27 mouse cellular contexts compared by ENCODE assay signal in genomic region chr7:69645449-69645848, GRCm38 (mm10).
DNase-seq lines count a peak whose midpoint lies in the region; ATAC-seq and TF ChIP-seq lines count a peak whose summit lies in the region.
"Had no signal": no experiment of that assay in that cellular context is flagged by ENCODE, and none has a peak within 500 bp of the region (broad histone marks: within the 10 kb centered on the region; RNA-seq: fewer than 3 reads in every experiment).

No protein-coding gene starts in this region.

- WGBS in kidney, adult 2 months = 48% methylated on average over 6 of the region's 6 CpGs
- 19% methylated on average over 6 of the region's 6 CpGs for WGBS in midbrain, embryonic 13.5 days
- WGBS in midbrain, embryonic 14.5 days = 11% methylated on average over 6 of the region's 6 CpGs
- WGBS in embryonic facial prominence, embryonic 10.5 days = 54% methylated on average over 6 of the region's 6 CpGs
- WGBS in limb, embryonic 10.5 days = 80% methylated on average over 6 of the region's 6 CpGs
- WGBS in forebrain, postnatal 0 days = 58% methylated on average over 6 of the region's 6 CpGs

- peaks cover 2% of the 10 kb centered on the region; the same call in 1 of the 2 replicates for H3K4me1 ChIP-seq in kidney, adult 2 months (ENCODE audit: control insufficient read depth, insufficient read depth, low read length)
- H3K4me1 ChIP-seq in midbrain, embryonic 13.5 days (replicated peaks) = 0 out of 2 replicates have a peak, but pooled peaks cover 6% of the 10 kb centered on the region
- H3K4me1 ChIP-seq in midbrain, embryonic 14.5 days (ENCODE audit: control insufficient read depth, insufficient read depth, low read length) = peaks cover 12% of the 10 kb centered on the region
- peaks cover 6% of the 10 kb centered on the region for H3K4me1 ChIP-seq in embryonic facial prominence, embryonic 10.5 days
- H3K4me1 ChIP-seq in limb, embryonic 10.5 days = no peaks in the 10 kb centered on the region
- H3K4me1 ChIP-seq in forebrain, postnatal 0 days (ENCODE audit: insufficient read depth) = no peaks in the 10 kb centered on the region
- H3K4me1 ChIP-seq: embryonic facial prominence, embryonic 13.5 days; heart, embryonic 10.5 days; heart, embryonic 15.5 days; hindbrain, embryonic 13.5 days had no signal

- TF ChIP-seq POLR2A in kidney, adult 2 months (IDR thresholded peaks at IDR 0.05; ENCODE audit: low read depth, low read length) = no peak

- no peak overlapping the region for H3K27ac ChIP-seq in kidney, adult 2 months (ENCODE audit: insufficient read depth, low read depth, low read length)
- no peak overlapping the region for H3K27ac ChIP-seq in midbrain, embryonic 13.5 days
- no peak overlapping the region for H3K27ac ChIP-seq in midbrain, embryonic 14.5 days (replicated peaks; ENCODE audit: low read depth, low read length)
- no peak overlapping the region for H3K27ac ChIP-seq in embryonic facial prominence, embryonic 10.5 days (replicated peaks)
- no peak overlapping the region for H3K27ac ChIP-seq in limb, embryonic 10.5 days
- no peak overlapping the region for H3K27ac ChIP-seq in forebrain, postnatal 0 days (ENCODE audit: low read depth, low read length)
- H3K27ac ChIP-seq: embryonic facial prominence, embryonic 13.5 days; forebrain, embryonic 10.5 days; heart, embryonic 10.5 days; heart, embryonic 15.5 days; hindbrain, embryonic 13.5 days; liver, embryonic 14.5 days; macrophage had no signal

- no peaks in the 10 kb centered on the region for H3K9me3 ChIP-seq in midbrain, embryonic 13.5 days
- no peaks in the 10 kb centered on the region for H3K9me3 ChIP-seq in midbrain, embryonic 14.5 days (ENCODE audit: control insufficient read depth, low read length)
- no peaks in the 10 kb centered on the region for H3K9me3 ChIP-seq in embryonic facial prominence, embryonic 10.5 days
- no peaks in the 10 kb centered on the region for H3K9me3 ChIP-seq in limb, embryonic 10.5 days (replicated peaks)
- H3K9me3 ChIP-seq in forebrain, postnatal 0 days (ENCODE audit: low read length) = no peaks in the 10 kb centered on the region
- H3K9me3 ChIP-seq: embryonic facial prominence, embryonic 13.5 days; forebrain, embryonic 10.5 days; heart, embryonic 10.5 days; heart, embryonic 15.5 days; hindbrain, embryonic 13.5 days had no signal

- peak; percentile 11 for DNase-seq in kidney, adult 2 months
- DNase-seq in kidney, adult 9 months = no peak
- no peak for DNase-seq in midbrain, embryonic 14.5 days
- peak; percentile 22 for DNase-seq in embryonic facial prominence, embryonic 10.5 days (ENCODE audit: low spot score)
- peak; percentile 2 to 27 for DNase-seq in kidney, postnatal 36 days
- no peak for DNase-seq in limb, embryonic 10.5 days (ENCODE audit: low spot score)
- DNase-seq in forebrain, postnatal 0 days = no peak
- DNase-seq: adrenal gland, postnatal 14 days; cerebellum, adult 11-12 months; cerebellum, adult 9-11 months; gastrocnemius, postnatal 14 days; heart, adult 11 months; layer of hippocampus, adult 9-11 months; liver; lung, adult 2 months; lung, postnatal 10 days; retina, postnatal 1 day; right cerebral cortex, postnatal 14 days had no signal

- H3K4me3 ChIP-seq in kidney, adult 2 months (ENCODE audit: insufficient read depth, low read depth, low read length) = no peak overlapping the region
- H3K4me3 ChIP-seq in midbrain, embryonic 13.5 days (replicated peaks) = no peak overlapping the region
- no peak overlapping the region for H3K4me3 ChIP-seq in midbrain, embryonic 14.5 days (replicated peaks; ENCODE audit: low read depth, low read length)
- no peak overlapping the region for H3K4me3 ChIP-seq in embryonic facial prominence, embryonic 10.5 days
- no peak overlapping the region for H3K4me3 ChIP-seq in limb, embryonic 10.5 days
- H3K4me3 ChIP-seq in forebrain, postnatal 0 days (ENCODE audit: low read depth, low read length) = no peak overlapping the region
- H3K4me3 ChIP-seq: embryonic facial prominence, embryonic 13.5 days; forebrain, embryonic 10.5 days; heart, embryonic 10.5 days; heart, embryonic 15.5 days; hindbrain, embryonic 13.5 days had no signal

- H3K9ac ChIP-seq in midbrain, embryonic 13.5 days (replicated peaks) = no peak overlapping the region
- no peak overlapping the region for H3K9ac ChIP-seq in midbrain, embryonic 14.5 days (replicated peaks; ENCODE audit: low read length)
- no peak overlapping the region for H3K9ac ChIP-seq in forebrain, postnatal 0 days
- H3K9ac ChIP-seq: embryonic facial prominence, embryonic 13.5 days; heart, embryonic 15.5 days; hindbrain, embryonic 13.5 days; liver, embryonic 14.5 days had no signal

- H3K4me2 ChIP-seq in midbrain, embryonic 13.5 days (replicated peaks) = no peak overlapping the region
- no peak overlapping the region for H3K4me2 ChIP-seq in midbrain, embryonic 14.5 days (ENCODE audit: low read length)
- H3K4me2 ChIP-seq in forebrain, postnatal 0 days (ENCODE audit: low read depth) = no peak overlapping the region
- H3K4me2 ChIP-seq: embryonic facial prominence, embryonic 13.5 days; heart, embryonic 15.5 days; hindbrain, embryonic 13.5 days had no signal

- TF ChIP-seq CTCF in kidney, adult 2 months (conservative IDR thresholded peaks at IDR 0.05; ENCODE audit: insufficient read depth, insufficient read length, low read depth, low read length) = no peak
- TF ChIP-seq CTCF in forebrain, postnatal 0 days (IDR thresholded peaks at IDR 0.05; ENCODE audit: low read depth) = no peak

- H3K36me3 ChIP-seq in kidney, adult 2 months (ENCODE audit: control insufficient read depth, insufficient read depth, low read length) = no peaks in the 10 kb centered on the region
- no peaks in the 10 kb centered on the region for H3K36me3 ChIP-seq in midbrain, embryonic 13.5 days
- no peaks in the 10 kb centered on the region for H3K36me3 ChIP-seq in midbrain, embryonic 14.5 days (ENCODE audit: control insufficient read depth, insufficient read depth, low read length)
- no peaks in the 10 kb centered on the region for H3K36me3 ChIP-seq in embryonic facial prominence, embryonic 10.5 days (replicated peaks)
- no peaks in the 10 kb centered on the region for H3K36me3 ChIP-seq in limb, embryonic 10.5 days
- no peaks in the 10 kb centered on the region for H3K36me3 ChIP-seq in forebrain, postnatal 0 days (ENCODE audit: insufficient read depth)
- H3K36me3 ChIP-seq: embryonic facial prominence, embryonic 13.5 days; forebrain, embryonic 10.5 days; heart, embryonic 10.5 days; heart, embryonic 15.5 days; hindbrain, embryonic 13.5 days had no signal

- H3K27me3 ChIP-seq in kidney, adult 2 months (replicated peaks; ENCODE audit: control insufficient read depth, insufficient read depth, low read length) = no peaks in the 10 kb centered on the region
- H3K27me3 ChIP-seq in midbrain, embryonic 13.5 days = no peaks in the 10 kb centered on the region
- H3K27me3 ChIP-seq in midbrain, embryonic 14.5 days (ENCODE audit: control insufficient read depth, insufficient read depth, low read length) = no peaks in the 10 kb centered on the region
- H3K27me3 ChIP-seq in embryonic facial prominence, embryonic 10.5 days (replicated peaks; ENCODE audit: low read depth, poor library complexity, severe bottlenecking) = 0 out of 2 replicates have a peak, but pooled peaks cover 5% of the 10 kb centered on the region
- H3K27me3 ChIP-seq in limb, embryonic 10.5 days (ENCODE audit: low read depth, poor library complexity, severe bottlenecking) = no peaks in the 10 kb centered on the region
- H3K27me3 ChIP-seq in forebrain, postnatal 0 days (ENCODE audit: insufficient read depth, low read length) = no peaks in the 10 kb centered on the region
- H3K27me3 ChIP-seq: heart, embryonic 15.5 days; hindbrain, embryonic 13.5 days had no signal

- ATAC-seq in midbrain, embryonic 13.5 days = peak; percentile 56; the same call in 1 of the 2 replicates
- no peak for ATAC-seq in midbrain, embryonic 14.5 days (ENCODE audit: low FRiP score, low TSS enrichment)
- ATAC-seq in forebrain, postnatal 0 days = no peak
- ATAC-seq: CD4-positive, CD25-positive, alpha-beta regulatory T cell, adult 4 months had no signal

Comparison
In these comparisons a context has a peak if more than half of its experiments do, and no peak if none do; other contexts are left out.
1. DNase-seq: peak in kidney, adult 2 months (single experiment), embryonic facial prominence, embryonic 10.5 days (single experiment) and kidney, postnatal 36 days (2 of 2); none in kidney, adult 9 months (single experiment), midbrain, embryonic 14.5 days (single experiment), limb, embryonic 10.5 days (single experiment) and forebrain, postnatal 0 days (single experiment).